Mouse (Mus musculus) heart, postnatal 10 days (tissue): ENCODE measurements around the gene Acp6. TPM values are rescaled to one million over a fixed set of nuclear protein-coding genes. Genes with fewer than 3 reads are reported as not detected.
A peak's percentile ranks its signal among the peaks of the same experiment; 100 is the strongest.

Source experiments
- DNase-seq, 2 experiments: peaks; one replicate each; pipeline ENCODE4 v3.0.0; 2021
- intact Hi-C: fragments of 180-260 bp; cut with DNase I; formaldehyde crosslinking; loops from one replicate; pipeline ENCODE4 v1.15.1; 2025
- total RNA-seq, 2 experiments: library from RNA; stranded (reverse); gene quantifications; 2 replicates each; pipeline ENCODE4 v1.2.3; 2021

The Acp6 gene
- total RNA-seq, 2 experiments from 2014 or later, result 25.7 to 28.7 TPM

- intact Hi-C loops, result loop anchor here (10.0 kb wide), 1 partner anchor 1221 kb away; no protein-coding TSS in a partner anchor
- DNase-seq, result peak in 1 of 2 experiments; percentile 19
Measured at GRCm38 (mm10) chr3:97183810-97184209, 25.2 kb downstream of the Acp6 start.

DNA sequence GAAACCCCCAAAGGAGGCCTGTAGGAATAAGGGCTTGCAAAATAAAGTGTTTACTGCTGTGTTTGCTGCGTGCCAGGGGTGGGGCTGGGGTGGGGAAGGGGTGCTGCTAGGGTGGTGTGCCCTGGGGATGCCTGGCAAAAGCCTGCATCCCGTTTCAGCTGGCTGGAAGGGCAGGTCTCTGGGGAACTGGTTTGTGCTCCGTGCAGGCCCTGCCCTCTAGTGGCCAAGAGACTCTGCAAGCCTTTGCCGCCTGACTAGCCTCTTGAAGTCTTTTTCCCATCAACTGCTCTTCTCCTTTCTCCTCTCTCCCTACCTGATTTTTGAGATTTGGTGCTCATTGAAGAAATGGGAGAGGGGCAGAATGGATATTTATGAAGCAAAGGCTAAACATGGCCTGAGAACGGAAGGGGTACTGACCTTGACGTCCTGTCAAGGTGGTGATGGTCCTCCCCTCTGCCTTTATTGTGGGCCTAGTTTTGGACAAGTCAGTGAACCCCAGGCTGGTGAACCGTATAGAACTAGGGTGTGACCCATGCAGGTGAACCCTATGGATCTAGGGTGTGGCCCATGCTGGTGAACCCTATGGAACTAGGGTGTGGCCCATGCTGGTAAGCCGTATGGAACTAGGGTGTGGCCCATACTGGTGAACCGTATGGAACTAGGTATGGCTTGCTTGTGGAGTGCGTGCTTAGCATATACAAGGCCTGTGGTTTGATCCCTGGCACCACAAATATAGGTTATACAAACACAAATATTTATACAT lies 26.7 kb downstream of the Acp6 start:
- intact Hi-C loops, result loop anchor here (1.0 to 10.0 kb wide), 3 partner anchors 98 to 1220 kb away; no protein-coding TSS in a partner anchor
- peak; percentile 75 to 85 for DNase-seq

DNA sequence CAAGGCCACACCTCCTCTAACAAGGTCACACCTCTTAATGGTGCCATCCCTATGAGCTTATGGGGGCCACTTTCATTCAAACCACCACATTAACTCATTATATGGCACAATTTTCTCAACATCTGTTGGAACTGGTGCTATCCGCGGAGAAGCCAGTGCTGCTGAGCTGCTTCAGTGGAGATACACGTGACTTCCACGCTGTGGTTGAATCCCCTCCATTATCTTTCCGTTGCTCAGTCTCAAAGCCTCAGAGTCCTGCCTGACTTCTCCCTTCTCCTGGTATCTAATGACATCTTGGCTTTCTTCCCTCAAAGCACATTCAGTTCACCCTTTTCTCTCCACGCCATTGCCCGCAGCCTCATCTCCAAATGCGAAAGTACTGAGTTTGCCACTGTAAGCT lies 38.0 kb downstream of the Acp6 start:
- DNase-seq, result no peak
- intact Hi-C loops, result no loop called here

- intact Hi-C loops, result no loop called here
- DNase-seq, result no peak
Measured at GRCm38 (mm10) chr3:97199261-97199660, 40.7 kb downstream of the Acp6 start.

DNA sequence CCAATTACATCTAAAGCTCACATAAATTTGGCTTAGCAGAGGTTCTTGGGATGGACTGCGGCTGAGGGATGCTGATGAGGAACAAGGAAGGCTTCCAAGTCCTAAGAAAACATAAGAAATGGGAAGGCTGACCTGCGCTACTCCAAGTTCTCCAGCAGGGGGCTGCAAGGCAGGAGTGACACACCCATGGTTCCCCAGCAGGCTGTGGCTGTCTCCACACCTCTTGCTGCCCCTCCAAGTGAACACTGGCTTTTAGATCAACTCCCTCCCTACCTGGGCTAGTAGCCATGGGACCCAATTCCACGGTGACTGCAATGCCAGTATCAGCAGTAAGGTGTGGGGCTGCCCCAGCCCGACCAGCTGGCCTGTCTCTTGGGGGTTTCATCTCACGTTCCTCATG lies 43.4 kb downstream of the Acp6 start:
- DNase-seq, result peak; percentile 77 to 85
- intact Hi-C loops, result loop anchor here (1.0 to 5.0 kb wide), 3 partner anchors 25 to 137 kb away; partner anchors contain the start of gene Bcl9

GRCm38 (mm10) chr3:97203880-97204279 lies 45.3 kb downstream of the Acp6 start:
- DNase-seq, result no peak

DNA sequence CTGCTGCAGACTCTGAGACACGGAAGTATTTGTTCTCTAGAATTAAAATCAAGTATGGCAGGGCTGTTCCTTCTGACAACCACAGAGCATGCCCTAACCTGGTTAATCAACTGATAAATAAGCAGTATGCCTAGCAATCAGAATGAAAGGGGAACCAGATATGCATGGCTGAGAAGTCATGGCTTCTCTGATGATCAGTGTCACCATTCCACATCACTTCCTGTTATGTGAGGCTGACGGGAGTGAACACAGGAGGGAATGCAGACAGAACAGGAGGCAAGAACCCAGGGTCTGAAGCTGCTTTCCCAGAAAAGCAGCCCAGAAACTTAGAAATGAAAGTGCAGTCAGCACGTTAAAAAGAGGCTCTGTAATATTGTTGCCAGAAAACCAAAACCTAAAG lies 47.9 kb downstream of the Acp6 start:
- DNase-seq, result no peak
- intact Hi-C loops, result no loop called here

More at GRCm38 (mm10) chr3:97203880-97204279, 45.3 kb downstream of the Acp6 start:
- intact Hi-C loops, result loop anchor here (2.0 to 5.0 kb wide), 2 partner anchors 23 to 93 kb away; partner anchors contain the start of gene Bcl9

GRCm38 (mm10) chr3:97209351-97209750 lies 50.8 kb downstream of the Acp6 start:
- intact Hi-C loops, result no loop called here
- DNase-seq, result no peak

DNA sequence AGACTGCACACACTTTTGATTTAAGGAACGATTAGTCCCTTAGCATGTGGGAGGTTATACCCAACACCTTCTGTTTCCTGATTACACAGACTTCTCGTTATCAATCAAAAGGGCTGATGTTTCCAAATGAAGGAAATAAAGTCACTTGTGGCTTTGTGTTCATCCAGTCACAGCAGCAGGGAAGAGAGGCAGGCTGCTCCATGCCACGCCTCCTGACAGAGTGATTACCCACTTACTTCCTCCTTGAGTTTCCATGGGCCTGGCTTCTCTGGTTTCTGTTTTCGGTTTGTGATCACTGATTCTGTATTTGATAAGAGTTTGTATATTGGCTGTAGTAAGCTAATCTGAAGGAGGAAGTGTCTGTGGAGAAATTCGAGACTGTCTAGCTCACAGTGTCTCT lies 52.6 kb downstream of the Acp6 start:
- intact Hi-C loops, result no loop called here
- no peak for DNase-seq

- no peak for DNase-seq
- intact Hi-C loops, result no loop called here
Measured at GRCm38 (mm10) chr3:97213871-97214270, 55.3 kb downstream of the Acp6 start.

GRCm38 (mm10) chr3:97214439-97214838 lies 55.9 kb downstream of the Acp6 start:
- peak; percentile 66 to 68 for DNase-seq
- intact Hi-C loops, result no loop called here

DNA sequence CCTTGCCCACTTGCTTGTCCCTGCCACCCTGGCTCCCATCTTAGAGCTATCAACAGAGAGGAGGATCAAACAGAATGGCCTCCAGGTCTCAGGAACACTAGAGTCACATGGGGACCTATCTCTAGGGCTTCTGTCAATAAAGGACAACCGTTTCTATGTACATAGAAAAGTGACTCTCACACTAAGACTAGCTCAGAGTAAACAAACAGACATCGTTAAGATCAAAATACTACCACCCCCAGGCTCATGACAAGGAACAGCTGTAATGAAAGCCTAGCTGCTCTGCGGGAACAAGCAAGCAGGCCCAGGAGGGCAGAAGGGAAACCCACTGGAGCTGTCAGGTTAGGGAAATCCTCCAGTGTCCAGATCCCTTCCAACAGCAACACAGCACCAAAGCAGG lies 56.9 kb downstream of the Acp6 start:
- intact Hi-C loops, result no loop called here
- no peak for DNase-seq

GRCm38 (mm10) chr3:97223261-97223660 lies 64.7 kb downstream of the Acp6 start:
- DNase-seq, result no peak
- intact Hi-C loops, result no loop called here

- intact Hi-C loops, result no loop called here
- no peak for DNase-seq
Measured at GRCm38 (mm10) chr3:97225231-97225630, 66.7 kb downstream of the Acp6 start.

GRCm38 (mm10) chr3:97226719-97227118 lies 68.1 kb downstream of the Acp6 start:
- no peak for DNase-seq
- intact Hi-C loops, result loop anchor here (1.0 to 2.0 kb wide), 2 partner anchors 24 to 71 kb away; partner anchors contain the start of gene Bcl9

Other genes starting within 250 kb of the Acp6 start
- not detected for gene Gja8, start 232.8 kb upstream of the Acp6 start, total RNA-seq
- gene Bcl9, start 139.1 kb downstream of the Acp6 start, total RNA-seq, result 10 to 100 TPM; 26.0 to 26.8 TPM